Mouse (Mus musculus) olfactory bulb, adult 2 months (tissue): ENCODE measurements around the gene Rassf8. TPM values are rescaled to one million over a fixed set of nuclear protein-coding genes. Genes with fewer than 3 reads are reported as not detected.
A peak's percentile ranks its signal among the peaks of the same experiment; 100 is the strongest.

Experiments used
- H3K27ac ChIP-seq: fragments of 200-500 bp; 2 replicates; pipeline ENCODE4 v1.5.1; 2012; ENCODE audit warnings: low read depth, low read length; ENCODE audit not compliant: insufficient read depth
- H3K4me1 ChIP-seq: fragments of 200-500 bp; 2 replicates; pipeline ENCODE4 v1.6.1; 2012; ENCODE audit warnings: low read length; ENCODE audit not compliant: control insufficient read depth, insufficient read depth
- H3K4me3 ChIP-seq: fragments of 200-500 bp; 2 replicates; pipeline ENCODE4 v1.5.1; 2012; ENCODE audit warnings: mild to moderate bottlenecking, low read depth, low read length, moderate library complexity; ENCODE audit not compliant: insufficient read depth
- CTCF ChIP-seq: fragments of 200-500 bp; IDR thresholded peaks from 2 replicates; pipeline ENCODE4 v1.5.1; 2012; ENCODE audit warnings: low read depth, mild to moderate bottlenecking, low read length, moderate library complexity; ENCODE audit not compliant: insufficient read depth
- POLR2A ChIP-seq: fragments of 200-500 bp; IDR thresholded peaks from 2 replicates; pipeline ENCODE4 v1.6.1; 2012; ENCODE audit warnings: mild to moderate bottlenecking, low read depth, low read length, moderate library complexity; ENCODE audit not compliant: insufficient read depth
- WGBS: fragments of 180-500 bp; shearing (Covaris S2); methylation state at CpG from one replicate; pipeline ENCODE4 v1.1.7; 2018; 5-methylcytosine and 5-hydroxymethylcytosine counted together
- polyA plus RNA-seq: library from polyadenylated mRNA; stranded (reverse); fragments of >200 nt; gene quantifications from 2 replicates; pipeline ENCODE4 v1.2.4, GENCODE M21; 2012; ENCODE audit warnings: low replicate concordance; ENCODE audit not compliant: missing spikeins, insufficient read depth, insufficient read length

Rassf8 gene
- polyA plus RNA-seq, 1 experiment: not detected

DNA sequence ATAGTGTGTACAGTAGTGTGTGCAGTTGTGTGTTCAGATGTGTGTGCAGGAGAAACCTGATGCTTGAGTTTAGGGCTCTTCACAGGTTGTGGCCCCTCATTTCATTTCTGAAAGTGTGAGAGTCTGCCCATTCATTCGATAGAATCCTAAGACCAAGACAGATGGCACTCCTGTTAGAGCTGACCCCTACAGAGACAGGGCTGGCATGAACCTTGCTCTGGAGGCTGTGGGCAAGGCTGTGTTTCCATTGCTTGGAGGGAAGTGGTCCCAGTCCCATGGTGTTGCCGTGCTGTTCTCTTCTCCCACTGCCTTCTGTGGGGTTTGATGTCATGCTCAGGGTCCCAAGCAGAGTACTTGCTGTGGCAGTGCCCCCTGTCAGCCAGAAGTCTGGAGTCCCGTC is 57.7 kb downstream of the Rassf8 start:
- peaks cover 8% of the 10 kb centered on the region for H3K4me1 ChIP-seq
- H3K27ac ChIP-seq: no peak overlapping the region
- TF ChIP-seq CTCF (no peak), POLR2A (no peak)
- WGBS: 58% methylated on average over 3 of the region's 3 CpGs
- no peak overlapping the region for H3K4me3 ChIP-seq

DNA sequence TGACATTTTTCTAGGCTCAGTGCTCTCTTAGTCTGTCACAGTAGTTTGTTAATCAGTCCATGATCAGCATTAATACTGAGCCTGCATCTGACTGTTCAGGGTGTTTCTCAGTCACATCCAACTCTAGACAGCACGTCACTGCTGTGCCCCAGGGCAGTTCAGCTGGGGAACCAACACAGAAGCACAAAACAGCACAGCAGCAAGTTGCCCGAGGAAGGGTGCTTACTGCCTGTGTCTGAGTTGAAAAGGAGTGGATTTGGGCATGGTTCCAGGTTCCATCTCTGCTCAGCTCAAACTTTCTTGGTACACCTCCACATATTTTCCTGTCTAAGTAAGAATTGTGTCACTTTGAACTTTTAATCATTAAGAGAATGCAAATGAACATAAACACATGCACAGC is 60.2 kb downstream of the Rassf8 start:
- TF ChIP-seq POLR2A (no peak), CTCF (no peak)
- WGBS: 35% methylated on average over 2 of the region's 2 CpGs
- H3K27ac ChIP-seq: no peak overlapping the region
- peaks cover 14% of the 10 kb centered on the region for H3K4me1 ChIP-seq
- H3K4me3 ChIP-seq: no peak overlapping the region

DNA sequence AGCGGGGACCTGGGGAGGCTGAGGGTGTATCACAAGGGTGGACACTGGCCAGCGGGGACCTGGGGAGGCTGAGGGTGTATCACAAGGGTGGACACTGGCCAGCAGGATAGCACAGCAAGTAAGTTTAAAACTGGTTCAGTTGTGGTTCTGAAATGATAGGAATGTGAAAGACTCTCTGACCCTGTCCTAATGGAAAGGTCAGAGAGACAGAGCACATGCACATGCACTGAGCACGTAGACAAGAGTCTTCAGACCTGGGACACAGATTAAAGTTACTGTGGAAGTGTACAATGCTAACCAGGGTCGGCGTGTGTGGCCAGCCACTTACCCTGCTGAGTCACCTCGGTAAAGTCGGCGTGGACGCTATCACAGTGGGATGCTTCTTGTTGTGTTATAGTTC is 61.4 kb downstream of the Rassf8 start:
- WGBS: 90% methylated on average over 9 of the region's 9 CpGs
- H3K4me1 ChIP-seq: peaks cover 12% of the 10 kb centered on the region
- TF ChIP-seq POLR2A (no peak), CTCF (no peak)
- no peak overlapping the region for H3K27ac ChIP-seq
- no peak overlapping the region for H3K4me3 ChIP-seq

DNA sequence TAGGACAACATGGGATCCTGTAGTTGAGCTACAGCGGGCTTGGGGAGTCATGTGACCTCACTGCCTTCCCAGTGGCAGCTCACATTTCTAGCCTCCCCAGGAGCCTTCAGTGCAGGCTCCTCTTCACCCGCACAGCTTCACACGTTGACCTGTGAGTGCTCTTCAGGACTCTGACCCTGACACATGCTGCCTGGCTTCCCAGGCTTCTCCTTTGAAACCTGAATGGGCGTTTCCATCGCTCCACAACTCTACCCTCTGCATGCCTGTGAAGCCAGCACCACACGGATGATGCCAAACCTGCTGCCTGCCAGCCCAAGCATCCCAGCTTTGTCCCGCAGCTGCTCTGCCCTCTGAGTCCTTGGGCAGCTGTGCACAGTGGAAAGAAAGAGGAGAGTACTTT is 63.0 kb downstream of the Rassf8 start:
- H3K27ac ChIP-seq: no peak overlapping the region
- no peak for TF ChIP-seq POLR2A
- TF ChIP-seq CTCF: no peak
- H3K4me1 ChIP-seq: peaks cover 11% of the 10 kb centered on the region
- H3K4me3 ChIP-seq: no peak overlapping the region
- WGBS: 74% methylated on average over 7 of the region's 7 CpGs

DNA sequence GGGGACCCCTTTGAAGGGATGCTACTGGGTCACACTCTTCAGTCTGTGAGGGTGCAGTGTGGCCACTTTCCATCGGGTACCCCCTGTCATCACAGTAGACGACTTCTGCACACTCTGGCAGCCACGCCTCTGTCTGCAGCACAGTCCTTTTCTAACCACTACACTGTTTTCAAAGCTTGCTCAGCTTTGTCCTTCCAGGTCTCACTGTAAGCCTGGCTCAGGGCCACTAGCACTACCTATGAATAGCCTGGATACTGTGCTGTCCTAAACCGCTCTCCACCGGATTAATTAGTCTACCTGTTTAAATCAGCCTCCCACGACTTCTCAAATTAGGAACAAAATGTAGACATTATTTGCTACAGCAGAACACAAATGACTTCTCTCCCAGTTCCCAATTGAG is 63.5 kb downstream of the Rassf8 start:
- Histone ChIP-seq H3K4me1 (peaks cover 14% of the 10 kb centered on the region), H3K4me3 (no peak overlapping the region), H3K27ac (no peak overlapping the region)
- TF ChIP-seq POLR2A: no peak
- no peak for TF ChIP-seq CTCF
- 67% methylated on average over 6 of the region's 6 CpGs for WGBS

DNA sequence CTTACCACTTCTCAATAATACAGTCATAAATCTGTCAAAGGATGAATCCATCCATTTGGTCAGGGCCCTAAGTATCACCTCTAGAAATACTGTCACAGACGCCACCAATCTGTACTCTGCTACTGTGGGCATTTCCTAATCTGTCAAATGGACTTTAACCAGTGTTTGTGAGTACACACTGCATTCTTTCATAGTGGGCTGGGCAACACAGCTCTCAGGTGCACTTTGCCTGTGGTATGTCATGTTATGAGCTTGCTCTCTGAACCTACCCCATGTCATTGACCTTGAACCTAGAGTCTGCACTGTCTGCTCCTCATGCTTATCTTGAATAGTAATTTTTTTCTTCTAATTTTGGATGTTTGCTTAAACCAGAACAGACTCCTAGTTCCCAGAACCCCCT is 64.6 kb downstream of the Rassf8 start:
- Histone ChIP-seq H3K27ac (no peak overlapping the region), H3K4me3 (no peak overlapping the region), H3K4me1 (peaks cover 18% of the 10 kb centered on the region)
- no peak for TF ChIP-seq CTCF
- no peak for TF ChIP-seq POLR2A
- 87% methylated on average over 1 of the region's 1 CpGs for WGBS

DNA sequence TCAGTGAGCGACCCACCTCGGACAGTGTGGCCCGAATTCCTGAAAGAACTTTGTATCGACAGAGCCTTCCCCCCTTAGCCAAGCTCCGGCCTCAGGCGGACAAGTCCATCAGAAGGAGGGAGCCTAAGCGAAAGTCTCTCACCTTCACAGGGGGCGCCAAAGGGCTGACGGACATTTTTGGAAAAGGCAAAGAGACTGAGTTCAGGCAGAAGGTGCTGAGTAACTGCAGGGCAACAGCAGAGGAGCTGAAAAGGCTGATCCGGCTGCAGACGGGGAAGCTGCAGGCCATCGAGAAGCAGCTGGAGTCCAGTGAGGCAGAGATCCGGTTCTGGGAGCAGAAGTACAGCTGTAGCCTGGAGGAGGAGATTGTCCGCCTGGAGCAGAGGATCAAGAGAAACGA is 68.7 kb downstream of the Rassf8 start:
- 51% methylated on average over 15 of the region's 15 CpGs for WGBS
- Histone ChIP-seq H3K27ac (no peak overlapping the region), H3K4me1 (peaks cover 20% of the 10 kb centered on the region), H3K4me3 (no peak overlapping the region)
- TF ChIP-seq CTCF (peak; percentile 8; the same call in 1 of the 2 replicates), POLR2A (no peak)

DNA sequence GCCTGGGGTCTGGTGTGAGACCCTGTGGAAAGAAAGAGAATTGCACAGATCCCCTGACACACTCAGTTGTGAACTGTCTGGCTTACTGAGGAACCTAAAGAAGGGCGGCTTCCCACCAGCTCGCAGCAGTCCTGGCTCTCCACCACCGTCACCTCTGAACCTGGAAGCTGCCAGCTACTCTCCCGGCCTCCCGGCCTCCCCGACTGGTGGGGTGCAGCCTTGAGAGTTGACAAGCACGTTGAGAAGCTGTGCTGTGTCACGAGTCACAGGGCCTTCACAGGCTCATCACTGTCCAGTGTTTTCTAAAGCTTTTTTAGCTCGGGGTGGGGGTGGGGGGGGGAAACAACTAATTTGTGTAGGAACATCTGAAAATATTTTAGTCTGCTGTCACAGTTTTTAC is 72.6 kb downstream of the Rassf8 start:
- no peak overlapping the region for H3K4me3 ChIP-seq
- TF ChIP-seq CTCF (no peak), POLR2A (no peak)
- H3K27ac ChIP-seq: no peak overlapping the region
- WGBS: 91% methylated on average over 9 of the region's 9 CpGs
- H3K4me1 ChIP-seq: peaks cover 29% of the 10 kb centered on the region

DNA sequence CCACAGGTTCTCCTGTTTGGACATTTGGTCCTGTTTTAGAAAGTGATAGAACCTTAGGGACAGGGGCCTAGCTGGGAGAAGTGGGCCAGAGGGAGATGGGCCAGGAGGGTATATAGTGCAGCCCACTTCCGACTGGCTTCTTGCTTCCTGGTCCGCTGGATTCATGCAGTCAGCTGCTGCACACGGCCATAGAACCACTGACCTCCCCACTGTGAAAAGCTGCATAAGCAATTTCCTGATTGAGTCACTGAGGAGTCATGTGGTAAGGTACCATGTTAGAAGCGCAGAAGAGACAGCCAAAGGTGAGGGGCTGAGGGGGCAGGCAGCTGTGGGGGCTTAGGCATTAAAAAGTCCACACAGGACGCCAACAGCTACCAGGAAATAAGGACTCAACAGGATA is 75.7 kb downstream of the Rassf8 start:
- H3K4me1 ChIP-seq: peaks cover 14% of the 10 kb centered on the region
- H3K27ac ChIP-seq: no peak overlapping the region
- no peak for TF ChIP-seq POLR2A
- TF ChIP-seq CTCF: no peak
- 83% methylated on average over 5 of the region's 5 CpGs for WGBS
- no peak overlapping the region for H3K4me3 ChIP-seq

DNA sequence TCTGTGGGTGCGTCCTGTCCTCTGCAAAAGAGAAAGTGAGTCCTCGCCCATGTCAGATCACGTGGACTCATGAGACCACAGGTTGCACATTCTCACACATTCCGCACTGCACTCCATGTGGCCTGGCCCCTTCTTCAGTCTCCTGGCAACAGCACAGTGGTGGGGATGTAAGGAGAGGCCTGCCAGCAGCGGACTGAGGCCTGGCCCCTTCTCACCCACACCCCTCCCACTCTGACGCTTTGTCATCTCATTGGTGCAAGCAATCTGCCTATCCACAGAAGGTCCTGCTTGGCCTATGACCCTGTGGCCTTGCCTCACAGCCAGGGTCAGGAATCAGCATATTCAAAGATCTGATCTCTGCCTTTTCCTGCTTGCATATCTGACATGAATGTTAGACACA is 76.6 kb downstream of the Rassf8 start:
- no peak overlapping the region for H3K4me3 ChIP-seq
- peaks cover 14% of the 10 kb centered on the region for H3K4me1 ChIP-seq
- TF ChIP-seq CTCF (no peak), POLR2A (no peak)
- 54% methylated on average over 6 of the region's 6 CpGs for WGBS
- H3K27ac ChIP-seq: no peak overlapping the region
